Mouse (Mus musculus) G1E-ER4 (cell line): ENCODE measurements around the gene Gypa. TPM values are rescaled to one million over a fixed set of nuclear protein-coding genes. Genes with fewer than 3 reads are reported as not detected.

ENCODE experiments used
- GATA1 ChIP-seq: IDR thresholded peaks from one replicate; pipeline ENCODE4 v1.8.0; 2012; ENCODE audit warnings: low read length, inconsistent platforms
- polyA plus RNA-seq: library from polyadenylated mRNA; stranded (reverse); fragments of >175 nt; gene quantifications from 2 replicates; pipeline ENCODE4 v1.2.3, GENCODE M21; 2012

Gypa gene
- 1.8 and 2.3 TPM in 2 replicates for polyA plus RNA-seq

DNA sequence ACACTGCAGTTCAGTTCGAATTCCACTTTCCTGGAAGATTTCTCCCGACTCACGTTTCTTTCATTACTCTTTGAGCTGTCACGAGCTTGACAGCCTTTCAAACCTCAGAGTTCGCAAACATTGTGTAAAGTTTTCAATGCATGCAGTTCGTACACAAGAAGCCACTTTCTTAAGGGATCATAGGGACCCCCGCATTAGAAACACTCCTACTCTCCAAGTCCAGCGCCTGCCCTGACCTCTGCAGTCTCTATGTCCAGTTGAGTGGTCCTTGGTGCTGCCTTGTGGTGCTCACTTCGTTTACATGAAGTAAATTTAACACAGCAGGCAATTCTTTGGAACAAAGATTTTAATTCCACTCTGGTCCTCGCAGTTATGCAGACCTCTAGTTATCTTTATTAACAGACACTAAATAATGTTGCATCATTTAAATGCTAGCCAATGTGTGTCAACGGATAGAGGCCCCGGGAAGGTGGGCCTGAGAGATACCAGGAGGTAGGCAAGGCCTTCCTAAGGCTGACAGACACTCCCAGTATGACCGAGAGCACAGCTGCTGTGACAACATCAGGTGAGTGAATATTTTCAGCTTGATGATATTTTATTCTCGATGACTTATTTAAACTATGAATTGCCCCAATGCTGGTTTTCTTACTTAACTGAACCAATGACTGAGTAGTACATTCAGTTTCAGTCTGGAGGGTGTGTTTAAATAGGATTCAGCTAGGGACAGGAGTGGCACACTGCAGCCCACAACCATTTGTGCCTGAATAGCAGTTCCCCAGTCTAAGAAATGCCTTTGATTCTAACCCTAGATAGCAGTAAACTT is at the start of gene Gypa:
Gene Gypa (plus strand): TSS at position 259 of the 823 bp plus-strand sequence.
- peak; percentile 62 for TF ChIP-seq GATA1

- TF ChIP-seq GATA1, result no peak
These were observed 49.0 kb upstream of the Gypa start for GRCm38 (mm10) chr8:80444534-80445072.

DNA sequence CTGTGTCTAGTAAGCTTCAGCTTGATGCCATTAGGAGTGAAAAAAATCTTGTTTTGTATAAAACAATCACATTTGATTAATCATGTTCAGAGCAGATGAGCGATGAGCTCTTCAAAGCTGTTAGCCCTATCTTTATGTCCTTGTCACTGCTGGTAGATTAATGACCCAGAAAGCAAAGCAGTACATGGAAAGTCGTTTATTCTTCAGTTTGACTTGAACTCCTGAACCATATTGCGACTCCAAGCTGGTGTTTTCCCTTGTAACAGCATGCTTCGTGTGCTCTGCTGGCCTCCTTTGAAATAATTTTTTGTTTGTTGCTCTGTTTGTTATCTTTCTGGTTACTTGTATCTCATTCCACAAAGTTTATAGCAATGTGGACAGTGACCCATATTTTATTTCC is 46.4 kb upstream of the Gypa start:
- TF ChIP-seq GATA1, result no peak

- TF ChIP-seq GATA1, result no peak
These were observed 41.5 kb upstream of the Gypa start for GRCm38 (mm10) chr8:80451938-80452690.

GRCm38 (mm10) chr8:80463450-80463917 is 30.1 kb upstream of the Gypa start:
- TF ChIP-seq GATA1, result peak; percentile 42

DNA sequence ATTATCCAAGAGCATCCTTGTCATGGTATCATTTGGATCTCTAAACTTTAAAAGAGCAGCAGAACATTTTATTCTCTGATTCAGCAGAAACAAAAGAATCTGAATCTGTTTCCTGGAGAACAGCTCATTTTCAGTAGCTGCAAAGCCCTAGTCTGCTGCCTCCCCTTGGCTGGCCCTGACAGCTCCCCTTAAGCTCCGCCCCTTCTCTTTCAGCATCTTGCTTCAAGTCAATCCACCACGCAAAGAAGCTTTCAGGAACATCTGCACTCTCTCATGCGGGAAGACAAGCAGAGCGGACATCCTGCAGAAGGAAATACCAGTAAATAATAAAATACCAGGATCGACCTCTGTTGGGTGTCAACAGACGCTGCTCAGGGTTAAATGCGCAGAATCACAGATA is 18.6 kb upstream of the Gypa start:
- no peak for TF ChIP-seq GATA1

GRCm38 (mm10) chr8:80478156-80478555 is 15.4 kb upstream of the Gypa start:
- no peak for TF ChIP-seq GATA1

- TF ChIP-seq GATA1, result no peak
These were observed 14.5 kb upstream of the Gypa start for GRCm38 (mm10) chr8:80479129-80479528.

- no peak for TF ChIP-seq GATA1
These were observed 11.4 kb upstream of the Gypa start for GRCm38 (mm10) chr8:80482173-80482572.

DNA sequence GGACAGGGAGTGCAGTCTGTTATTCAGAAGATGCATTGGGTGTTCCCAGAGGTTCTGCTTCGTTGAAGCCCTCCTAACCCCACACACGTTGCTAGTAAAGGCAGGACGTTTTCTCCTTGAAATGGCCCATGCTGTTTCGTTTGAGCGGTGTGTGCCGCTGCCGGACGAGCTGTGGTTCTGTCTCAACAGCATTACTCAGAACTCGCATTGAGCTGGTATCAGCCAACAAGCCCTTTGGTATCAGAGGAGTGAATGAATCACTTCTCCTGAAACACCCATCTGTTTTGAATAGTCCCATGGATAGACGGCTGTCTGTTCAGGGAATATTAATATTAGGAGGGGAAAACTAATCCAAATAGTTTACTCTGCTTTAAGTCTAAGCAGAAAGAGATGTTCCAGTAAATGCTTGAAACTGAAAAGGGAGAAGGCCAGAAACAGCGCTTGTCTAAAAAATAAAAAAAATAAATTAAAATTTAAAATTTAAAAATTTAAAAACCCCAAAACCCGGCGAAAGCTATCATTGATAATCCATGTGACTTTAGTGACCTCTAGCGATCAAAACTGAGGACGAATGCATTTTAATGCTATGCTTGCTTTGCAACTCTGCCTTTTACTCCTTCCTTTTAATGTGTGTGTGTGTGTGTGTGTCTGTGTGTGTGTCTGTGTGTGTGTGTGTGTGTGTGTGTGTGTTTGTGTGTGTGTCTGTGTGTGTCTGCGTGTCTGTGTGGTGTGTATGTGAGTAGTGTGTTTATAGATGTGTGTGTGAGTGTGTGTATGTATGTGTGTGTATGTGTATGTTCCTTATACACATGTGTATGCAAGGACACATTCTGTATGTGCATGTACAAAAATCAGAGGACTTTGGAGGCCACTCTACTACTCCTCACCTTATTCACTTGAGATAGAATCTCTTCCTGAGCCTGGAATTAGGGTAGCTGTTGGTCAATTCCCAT is 10.5 kb upstream of the Gypa start:
- TF ChIP-seq GATA1, result no peak

- no peak for TF ChIP-seq GATA1
These were observed 2.0 kb upstream of the Gypa start for GRCm38 (mm10) chr8:80491562-80491961.

GRCm38 (mm10) chr8:80492987-80493441 is 567 bp upstream of the Gypa start:
- no peak for TF ChIP-seq GATA1

DNA sequence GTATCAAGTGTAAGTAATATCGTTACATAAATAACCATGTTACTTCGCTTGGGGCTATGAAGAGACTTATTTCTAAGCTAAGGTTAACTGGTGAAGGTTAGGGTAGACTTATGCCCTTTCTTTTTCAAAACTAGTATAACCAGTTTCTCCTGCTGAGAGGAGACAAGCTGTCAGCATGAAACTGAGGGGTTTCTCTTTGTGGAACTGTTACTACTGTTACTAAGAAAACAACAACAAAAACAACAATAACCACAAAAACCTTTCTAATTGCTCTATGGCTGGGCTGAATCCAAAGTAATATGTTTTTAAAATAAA is 722 bp downstream of the Gypa start:
- TF ChIP-seq GATA1, result no peak

- no peak for TF ChIP-seq GATA1
These were observed 1.2 kb downstream of the Gypa start for GRCm38 (mm10) chr8:80494819-80495218.

DNA sequence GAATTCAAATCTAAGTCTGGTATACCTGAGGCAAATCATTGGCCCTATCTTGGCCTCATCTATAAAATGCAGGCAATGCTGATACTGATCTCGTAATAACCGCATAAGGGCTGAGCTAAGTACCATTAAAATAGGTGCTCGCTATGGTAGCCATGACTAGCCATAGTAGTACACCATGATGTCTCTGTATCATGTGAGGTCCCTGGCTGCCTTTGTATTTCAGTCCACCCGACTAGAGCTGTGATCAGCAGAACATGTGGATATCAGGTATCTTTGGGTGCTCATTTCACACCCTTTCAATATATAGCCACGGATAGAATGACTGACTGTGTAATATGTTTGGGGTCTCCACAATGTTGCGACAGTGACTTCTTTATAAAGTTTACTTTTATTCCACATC is 1.9 kb downstream of the Gypa start:
- TF ChIP-seq GATA1, result no peak

DNA sequence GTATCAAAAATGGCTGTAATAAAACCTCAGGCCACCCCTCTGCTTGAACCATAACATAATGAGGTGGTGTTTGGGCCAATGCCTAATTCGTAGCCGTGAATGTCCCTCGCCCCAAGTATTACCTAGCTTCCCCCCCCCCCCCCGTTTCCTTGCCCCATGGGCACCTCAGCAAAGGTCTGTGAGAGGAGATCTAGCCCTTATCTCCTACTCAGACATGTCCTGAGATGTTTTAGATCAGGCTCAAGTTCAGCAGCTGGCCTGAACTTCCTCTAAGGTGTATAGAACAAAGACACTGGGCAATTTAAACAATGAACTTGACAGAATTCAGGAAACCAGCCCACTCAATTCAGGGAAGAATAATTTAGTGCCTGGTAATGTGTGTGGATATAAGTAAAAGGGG is 3.7 kb downstream of the Gypa start:
- TF ChIP-seq GATA1, result no peak
